Mouse (Mus musculus): ENCODE results near the gene 1190005I06Rik.

DNA sequence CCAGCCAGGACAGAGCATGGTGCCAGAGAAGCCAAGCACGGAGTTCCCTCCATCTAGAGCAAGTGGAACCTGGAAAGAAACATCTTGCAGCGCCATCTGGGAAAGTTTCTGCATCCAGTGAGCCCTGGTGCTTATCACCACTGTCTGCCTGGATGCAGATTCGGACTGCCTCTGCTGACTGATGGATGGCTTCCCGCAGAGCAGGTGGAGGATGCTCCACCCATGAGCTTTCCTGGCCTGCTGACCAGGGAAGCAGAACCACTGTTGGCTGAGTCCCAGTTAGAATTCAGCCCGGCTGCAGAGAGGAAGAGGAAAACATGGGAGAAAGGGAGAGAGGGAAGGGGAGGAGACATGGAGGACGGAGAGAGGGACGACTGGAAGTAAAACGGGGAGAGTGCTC is 40.4 kb upstream of the 1190005I06Rik start:
- TF ChIP-seq CTCF (IDR thresholded peaks at IDR 0.05; ENCODE audit: insufficient read depth, low read depth, low read length) (no peak), POLR2A (IDR thresholded peaks at IDR 0.05; ENCODE audit: insufficient read depth, low read depth, low read length) (no peak)

Measured in olfactory bulb, adult 2 months (tissue).